Mouse (Mus musculus) embryonic fibroblast, embryonic 13.5 days (primary cell): ENCODE data around the gene Hipk1.
"Not testable (repeated sequence)": the region's sequence is repeated elsewhere in the genome, so short reads cannot be mapped to it uniquely, and the experiment has no call there.

Source experiments
- CTCF ChIP-seq: IDR thresholded peaks from 2 replicates; pipeline ENCODE4 v1.5.1; 2011; ENCODE audit warnings: mild to moderate bottlenecking, control low read depth, low read length, moderate library complexity, borderline replicate concordance; ENCODE audit not compliant: insufficient read depth
- POLR2A ChIP-seq: IDR thresholded peaks from 2 replicates; pipeline ENCODE4 v1.6.1; 2011; ENCODE audit warnings: low read depth, mild to moderate bottlenecking, control low read depth, low read length, moderate library complexity

DNA sequence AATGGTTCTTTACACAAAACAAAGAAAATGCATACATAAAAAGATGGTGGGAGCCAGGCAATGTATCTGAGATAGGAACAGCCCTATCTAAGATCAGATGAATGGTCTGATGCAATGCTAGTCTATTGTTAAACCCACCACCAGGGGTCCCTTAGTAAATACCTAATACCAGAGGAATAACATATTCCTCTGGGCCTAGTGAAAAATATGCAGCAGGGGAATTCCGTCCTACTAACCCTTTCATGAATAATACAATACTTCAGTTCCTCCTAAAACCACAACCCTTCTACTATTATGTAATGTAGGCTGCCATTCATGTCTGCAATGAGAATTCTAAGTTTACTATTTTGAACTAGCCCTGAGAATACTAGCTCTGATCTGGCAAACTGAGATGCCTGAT is 39.3 kb upstream of the Hipk1 start:
- TF ChIP-seq CTCF, POLR2A: not testable (repeated sequence)
